Mouse (Mus musculus): ENCODE measurements at regions not wholly inside any gene's neighbourhood (a gene's known extent, or its start where the extent isn't known, plus 50 kb on each side); places are given as distances from the start of the nearest gene placed in this dataset.

- Histone ChIP-seq H3K36me3 (no peaks in the 10 kb centered on the region), H3K4me2 (no peak overlapping the region), H3K27ac (replicated peaks) (no peak overlapping the region), H3K9me3 (no peaks in the 10 kb centered on the region), H3K4me1 (no peaks in the 10 kb centered on the region), H3K4me3 (no peak overlapping the region), H3K9ac (no peak overlapping the region), H3K27me3 (replicated peaks) (no peaks in the 10 kb centered on the region)
- 75% methylated on average over 7 of the region's 7 CpGs for WGBS
- no peak for ATAC-seq (ENCODE audit: extremely low read depth, insufficient number of reproducible peaks, low FRiP score, low TSS enrichment)
Measured at GRCm38 (mm10) chr11:111155023-111155422, 89.1 kb downstream of the Kcnj2 start.

GRCm38 (mm10) chr11:111155747-111156146 is 89.8 kb downstream of the Kcnj2 start:
- Histone ChIP-seq H3K27me3 (replicated peaks) (no peaks in the 10 kb centered on the region), H3K4me2 (no peak overlapping the region), H3K27ac (replicated peaks) (no peak overlapping the region), H3K9me3 (no peaks in the 10 kb centered on the region), H3K4me3 (no peak overlapping the region), H3K9ac (no peak overlapping the region), H3K4me1 (no peaks in the 10 kb centered on the region), H3K36me3 (no peaks in the 10 kb centered on the region)
- no peak for ATAC-seq (ENCODE audit: extremely low read depth, insufficient number of reproducible peaks, low FRiP score, low TSS enrichment)
- 80% methylated on average over 7 of the region's 7 CpGs for WGBS

- WGBS = 50% methylated on average over 2 of the region's 2 CpGs
- Histone ChIP-seq H3K27ac (replicated peaks) (no peak overlapping the region), H3K9ac (no peak overlapping the region), H3K9me3 (no peaks in the 10 kb centered on the region), H3K27me3 (replicated peaks) (no peaks in the 10 kb centered on the region), H3K4me2 (no peak overlapping the region), H3K4me1 (no peaks in the 10 kb centered on the region), H3K4me3 (no peak overlapping the region), H3K36me3 (no peaks in the 10 kb centered on the region)
- no peak for ATAC-seq (ENCODE audit: extremely low read depth, insufficient number of reproducible peaks, low FRiP score, low TSS enrichment)
Measured at GRCm38 (mm10) chr11:111159299-111159698, 93.3 kb downstream of the Kcnj2 start.

- H3K36me3 ChIP-seq = no peaks in the 10 kb centered on the region
- H3K9ac ChIP-seq = no peak overlapping the region
- no peak overlapping the region for H3K4me3 ChIP-seq
- H3K27me3 ChIP-seq (replicated peaks) = no peaks in the 10 kb centered on the region
- no peaks in the 10 kb centered on the region for H3K9me3 ChIP-seq
- no peak for ATAC-seq (ENCODE audit: extremely low read depth, insufficient number of reproducible peaks, low FRiP score, low TSS enrichment)
- H3K4me2 ChIP-seq = no peak overlapping the region
- no peaks in the 10 kb centered on the region for H3K4me1 ChIP-seq
- H3K27ac ChIP-seq (replicated peaks) = no peak overlapping the region
Measured at GRCm38 (mm10) chr11:111164907-111165306, 98.9 kb downstream of the Kcnj2 start.

- Histone ChIP-seq H3K9ac (no peak overlapping the region), H3K4me1 (no peaks in the 10 kb centered on the region), H3K4me3 (no peak overlapping the region), H3K36me3 (no peaks in the 10 kb centered on the region), H3K9me3 (no peaks in the 10 kb centered on the region), H3K4me2 (no peak overlapping the region), H3K27ac (replicated peaks) (no peak overlapping the region), H3K27me3 (replicated peaks) (no peaks in the 10 kb centered on the region)
- ATAC-seq (ENCODE audit: extremely low read depth, insufficient number of reproducible peaks, low FRiP score, low TSS enrichment) = no peak
- 76% methylated on average over 5 of the region's 5 CpGs for WGBS
Measured at GRCm38 (mm10) chr11:111170174-111170800, 104.3 kb downstream of the Kcnj2 start.

- H3K27ac ChIP-seq (replicated peaks) = no peak overlapping the region
- no peaks in the 10 kb centered on the region for H3K4me1 ChIP-seq
- no peak overlapping the region for H3K4me3 ChIP-seq
- ATAC-seq (ENCODE audit: extremely low read depth, insufficient number of reproducible peaks, low FRiP score, low TSS enrichment) = no peak
- WGBS = 81% methylated on average over 4 of the region's 4 CpGs
- no peak overlapping the region for H3K4me2 ChIP-seq
- no peaks in the 10 kb centered on the region for H3K36me3 ChIP-seq
- no peaks in the 10 kb centered on the region for H3K9me3 ChIP-seq
- H3K9ac ChIP-seq = no peak overlapping the region
- no peaks in the 10 kb centered on the region for H3K27me3 ChIP-seq (replicated peaks)
Measured at GRCm38 (mm10) chr11:111173525-111173924, 107.6 kb downstream of the Kcnj2 start.

- no peak overlapping the region for H3K27ac ChIP-seq (replicated peaks)
- H3K4me1 ChIP-seq = no peaks in the 10 kb centered on the region
- H3K9me3 ChIP-seq = no peaks in the 10 kb centered on the region
- H3K9ac ChIP-seq = no peak overlapping the region
- no peak for ATAC-seq (ENCODE audit: extremely low read depth, insufficient number of reproducible peaks, low FRiP score, low TSS enrichment)
- H3K4me3 ChIP-seq = no peak overlapping the region
- WGBS = 59% methylated on average over 3 of the region's 3 CpGs
- no peak overlapping the region for H3K4me2 ChIP-seq
- H3K27me3 ChIP-seq (replicated peaks) = no peaks in the 10 kb centered on the region
- no peaks in the 10 kb centered on the region for H3K36me3 ChIP-seq
Measured at GRCm38 (mm10) chr11:111175566-111175965, 109.6 kb downstream of the Kcnj2 start.

- H3K4me1 ChIP-seq = no peaks in the 10 kb centered on the region
- no peaks in the 10 kb centered on the region for H3K36me3 ChIP-seq
- no peak overlapping the region for H3K4me3 ChIP-seq
- H3K4me2 ChIP-seq = no peak overlapping the region
- no peak overlapping the region for H3K9ac ChIP-seq
- no peak for ATAC-seq (ENCODE audit: extremely low read depth, insufficient number of reproducible peaks, low FRiP score, low TSS enrichment)
- peaks cover 2% of the 10 kb centered on the region; the same call in 1 of the 2 replicates for H3K9me3 ChIP-seq
- H3K27ac ChIP-seq (replicated peaks) = no peak overlapping the region
- WGBS = 75% methylated on average over 4 of the region's 4 CpGs
- no peaks in the 10 kb centered on the region for H3K27me3 ChIP-seq (replicated peaks)
Measured at GRCm38 (mm10) chr11:111177516-111177915, 111.6 kb downstream of the Kcnj2 start.

- H3K9ac ChIP-seq = no peak overlapping the region
- 78% methylated on average over 4 of the region's 4 CpGs for WGBS
- no peaks in the 10 kb centered on the region for H3K36me3 ChIP-seq
- no peak overlapping the region for H3K27ac ChIP-seq (replicated peaks)
- no peak overlapping the region for H3K4me3 ChIP-seq
- no peak for ATAC-seq (ENCODE audit: extremely low read depth, insufficient number of reproducible peaks, low FRiP score, low TSS enrichment)
- H3K27me3 ChIP-seq (replicated peaks) = no peaks in the 10 kb centered on the region
- H3K9me3 ChIP-seq = no peaks in the 10 kb centered on the region
- no peaks in the 10 kb centered on the region for H3K4me1 ChIP-seq
- H3K4me2 ChIP-seq = no peak overlapping the region
Measured at GRCm38 (mm10) chr11:111197422-111197821, 131.5 kb downstream of the Kcnj2 start.

- Histone ChIP-seq H3K4me2 (no peak overlapping the region), H3K27me3 (replicated peaks) (no peaks in the 10 kb centered on the region), H3K4me1 (no peaks in the 10 kb centered on the region), H3K9ac (no peak overlapping the region), H3K9me3 (no peaks in the 10 kb centered on the region), H3K4me3 (no peak overlapping the region), H3K27ac (replicated peaks) (no peak overlapping the region), H3K36me3 (no peaks in the 10 kb centered on the region)
- no peak for ATAC-seq (ENCODE audit: extremely low read depth, insufficient number of reproducible peaks, low FRiP score, low TSS enrichment)
- 70% methylated on average over 2 of the region's 2 CpGs for WGBS
Measured at GRCm38 (mm10) chr11:111200512-111200911, 134.5 kb downstream of the Kcnj2 start.

- Histone ChIP-seq H3K9ac (no peak overlapping the region), H3K27ac (replicated peaks) (no peak overlapping the region), H3K36me3 (no peaks in the 10 kb centered on the region), H3K9me3 (no peaks in the 10 kb centered on the region), H3K4me1 (no peaks in the 10 kb centered on the region), H3K4me3 (no peak overlapping the region), H3K27me3 (replicated peaks) (no peaks in the 10 kb centered on the region), H3K4me2 (no peak overlapping the region)
- ATAC-seq (ENCODE audit: extremely low read depth, insufficient number of reproducible peaks, low FRiP score, low TSS enrichment) = no peak
Measured at GRCm38 (mm10) chr11:111202780-111203179, 136.8 kb downstream of the Kcnj2 start.

GRCm38 (mm10) chr11:111210565-111210964 is 144.6 kb downstream of the Kcnj2 start:
- Histone ChIP-seq H3K27me3 (replicated peaks) (no peaks in the 10 kb centered on the region), H3K9ac (no peak overlapping the region), H3K4me3 (no peak overlapping the region), H3K27ac (replicated peaks) (no peak overlapping the region), H3K36me3 (no peaks in the 10 kb centered on the region), H3K4me1 (peaks cover 31% of the 10 kb centered on the region), H3K9me3 (no peaks in the 10 kb centered on the region), H3K4me2 (no peak overlapping the region)
- no peak for ATAC-seq (ENCODE audit: extremely low read depth, insufficient number of reproducible peaks, low FRiP score, low TSS enrichment)
